Mouse (Mus musculus) stomach, postnatal 0 days (tissue): ENCODE data around the gene Nupr1l. TPM values are rescaled to one million over a fixed set of nuclear protein-coding genes. Genes with fewer than 3 reads are reported as not detected.

Experiments
- ATAC-seq: fragments of 200-750 bp; cut with Nextera tagmentation; 2 replicates; pipeline ENCODE4 v1.8.0; 2017; ENCODE audit not compliant: low FRiP score, low TSS enrichment
- DNase-seq: peaks from one replicate; pipeline ENCODE4 v3.0.0-alpha.2; 2016; ENCODE audit warnings: low spot score
- H3K27ac ChIP-seq: fragments of 300-500 bp; sonication (generic); replicated peaks from 2 replicates; pipeline ENCODE4 v1.5.1; 2014; ENCODE audit warnings: mild to moderate bottlenecking, control low read depth
- H3K27me3 ChIP-seq: fragments of 300-500 bp; sonication (generic); 2 replicates; pipeline ENCODE4 v1.6.1; 2014; ENCODE audit warnings: low read length; ENCODE audit not compliant: control insufficient read depth, insufficient read depth
- H3K36me3 ChIP-seq: fragments of 300-500 bp; sonication (generic); 2 replicates; pipeline ENCODE4 v1.6.1; 2014; ENCODE audit warnings: low read length, mixed read lengths; ENCODE audit not compliant: control insufficient read depth, insufficient read depth
- H3K4me1 ChIP-seq: fragments of 300-500 bp; sonication (generic); replicated peaks from 2 replicates; pipeline ENCODE4 v1.6.1; 2014; ENCODE audit warnings: antibody characterized with exemption; ENCODE audit not compliant: control insufficient read depth, insufficient read depth
- H3K4me2 ChIP-seq: fragments of 300-500 bp; sonication (generic); replicated peaks from 2 replicates; pipeline ENCODE4 v1.6.1; 2014; ENCODE audit warnings: low read depth, mild to moderate bottlenecking, control low read depth, moderate library complexity
- H3K4me3 ChIP-seq: fragments of 300-500 bp; sonication (generic); 2 replicates; pipeline ENCODE4 v1.5.1; 2014; ENCODE audit warnings: low read depth, low read length, control low read depth
- H3K9ac ChIP-seq: fragments of 300-500 bp; sonication (generic); 2 replicates; pipeline ENCODE4 v1.6.1; 2014; ENCODE audit warnings: mild to moderate bottlenecking, low read length, control low read depth, mixed read lengths
- H3K9me3 ChIP-seq: fragments of 300-500 bp; sonication (generic); 2 replicates; pipeline ENCODE4 v1.6.1; 2016; ENCODE audit warnings: low read length; ENCODE audit not compliant: control insufficient read depth
- CTCF ChIP-seq: IDR thresholded peaks from 2 replicates; pipeline ENCODE4 v1.5.1; 2016; ENCODE audit warnings: antibody characterized with exemption, low read depth, mild to moderate bottlenecking, moderate library complexity
- EP300 ChIP-seq: optimal IDR thresholded peaks from 2 replicates; pipeline ENCODE3; 2016; ENCODE audit warnings: antibody characterized with exemption
- WGBS: fragments of 180-500 bp; shearing (Covaris S2); extraction: QIAGEN DNeasy Blood & Tissue Kit; methylation state at CpG from one replicate; pipeline ENCODE4 v1.1.7; 2014; 5-methylcytosine and 5-hydroxymethylcytosine counted together
- polyA plus RNA-seq: library from polyadenylated mRNA; unstranded; fragments of >200 nt; fragmentation: Nextera tagmentation; extraction: Ambion mirVana; gene quantifications from 2 replicates; pipeline ENCODE4 v1.2.1, GENCODE M21; 2015

Gene Nupr1l
- polyA plus RNA-seq, 1 experiment from 2014 or later = 3.0 TPM

DNA sequence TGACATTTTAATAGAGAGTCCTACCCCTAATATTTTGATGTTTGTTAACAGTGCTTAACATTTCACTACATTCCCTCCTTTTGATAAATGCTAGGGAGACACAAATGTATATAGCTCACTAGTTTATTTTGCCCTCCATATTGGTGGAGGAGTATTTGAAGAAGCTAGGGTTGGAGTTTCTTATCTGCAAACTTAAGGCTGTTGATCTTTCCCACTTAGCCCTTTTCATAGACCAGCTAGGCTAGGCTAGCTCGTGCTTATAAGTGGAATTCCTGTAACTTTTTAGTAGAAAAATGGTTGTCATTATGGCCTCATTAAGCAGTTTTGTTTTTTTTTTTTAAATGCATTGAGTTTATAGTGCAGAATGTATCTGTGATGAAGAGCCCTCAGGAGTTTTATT, 35.1 kb downstream of the Nupr1l start:
- no peaks in the 10 kb centered on the region for H3K4me1 ChIP-seq
- no peak overlapping the region for H3K4me3 ChIP-seq
- H3K9me3 ChIP-seq = no peaks in the 10 kb centered on the region
- no peak overlapping the region for H3K4me2 ChIP-seq
- 63% methylated on average over 1 of the region's 1 CpGs for WGBS
- ATAC-seq (no peak), DNase-seq (no peak)
- no peak overlapping the region for H3K27ac ChIP-seq
- H3K9ac ChIP-seq = no peak overlapping the region
- no peaks in the 10 kb centered on the region for H3K27me3 ChIP-seq
- no peak for TF ChIP-seq CTCF
- no peak for TF ChIP-seq EP300
- no peaks in the 10 kb centered on the region for H3K36me3 ChIP-seq

DNA sequence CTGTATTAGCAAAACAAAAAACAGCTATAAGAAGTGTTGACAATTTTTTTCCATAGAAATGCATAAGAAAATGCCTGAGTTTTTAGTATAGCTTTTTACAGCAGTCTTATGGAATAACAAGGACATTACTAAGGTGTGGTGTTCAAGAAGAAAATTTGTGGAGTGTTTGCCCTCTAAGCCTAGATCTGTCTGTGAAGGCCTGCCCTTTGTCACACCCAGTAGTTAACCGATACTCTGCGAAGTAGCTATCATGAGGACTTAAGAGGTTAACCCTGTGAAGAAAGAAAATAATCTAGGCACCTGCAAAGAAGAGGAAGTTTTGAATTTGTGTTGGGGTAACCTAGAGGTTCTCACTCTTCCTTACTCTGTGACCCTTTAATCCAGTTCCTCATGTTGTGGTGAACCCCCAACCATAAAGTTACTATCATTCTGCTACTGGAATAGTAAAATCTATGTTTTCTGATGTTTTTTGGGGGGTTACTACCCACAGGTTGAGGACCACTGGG, 39.2 kb downstream of the Nupr1l start:
- no peak overlapping the region for H3K4me3 ChIP-seq
- WGBS = 54% methylated on average over 2 of the region's 2 CpGs
- H3K27ac ChIP-seq = no peak overlapping the region
- H3K27me3 ChIP-seq = no peaks in the 10 kb centered on the region
- ATAC-seq (no peak), DNase-seq (no peak)
- H3K36me3 ChIP-seq = no peaks in the 10 kb centered on the region
- TF ChIP-seq CTCF (no peak), EP300 (no peak)
- no peak overlapping the region for H3K4me2 ChIP-seq
- no peaks in the 10 kb centered on the region for H3K4me1 ChIP-seq
- no peak overlapping the region for H3K9ac ChIP-seq
- H3K9me3 ChIP-seq = no peaks in the 10 kb centered on the region

DNA sequence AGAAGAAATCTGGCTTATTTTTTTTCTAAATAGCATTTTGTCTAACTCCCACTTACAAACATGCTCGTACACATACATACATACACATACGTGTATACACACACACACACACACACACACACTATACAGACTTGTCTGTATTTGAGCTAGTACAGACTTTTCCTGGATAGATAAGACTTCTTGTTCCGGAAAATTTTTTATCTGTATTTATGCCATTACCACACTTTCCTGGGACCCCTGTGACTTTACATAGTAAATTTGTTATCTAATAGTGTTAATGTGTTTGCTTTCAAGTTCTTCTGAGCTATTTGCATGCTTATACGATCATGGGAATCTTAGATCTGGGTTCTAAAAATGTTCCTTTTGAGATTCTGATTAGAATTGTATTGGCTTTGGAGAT, 43.8 kb downstream of the Nupr1l start:
- DNase-seq = no peak
- Histone ChIP-seq H3K9ac (no peak overlapping the region), H3K9me3 (no peaks in the 10 kb centered on the region), H3K4me3 (no peak overlapping the region), H3K4me1 (no peaks in the 10 kb centered on the region), H3K4me2 (no peak overlapping the region), H3K36me3 (no peaks in the 10 kb centered on the region), H3K27me3 (no peaks in the 10 kb centered on the region), H3K27ac (no peak overlapping the region)
- 79% methylated on average over 4 of the region's 4 CpGs for WGBS
- ATAC-seq = no peak
- TF ChIP-seq EP300 (no peak), CTCF (no peak)

DNA sequence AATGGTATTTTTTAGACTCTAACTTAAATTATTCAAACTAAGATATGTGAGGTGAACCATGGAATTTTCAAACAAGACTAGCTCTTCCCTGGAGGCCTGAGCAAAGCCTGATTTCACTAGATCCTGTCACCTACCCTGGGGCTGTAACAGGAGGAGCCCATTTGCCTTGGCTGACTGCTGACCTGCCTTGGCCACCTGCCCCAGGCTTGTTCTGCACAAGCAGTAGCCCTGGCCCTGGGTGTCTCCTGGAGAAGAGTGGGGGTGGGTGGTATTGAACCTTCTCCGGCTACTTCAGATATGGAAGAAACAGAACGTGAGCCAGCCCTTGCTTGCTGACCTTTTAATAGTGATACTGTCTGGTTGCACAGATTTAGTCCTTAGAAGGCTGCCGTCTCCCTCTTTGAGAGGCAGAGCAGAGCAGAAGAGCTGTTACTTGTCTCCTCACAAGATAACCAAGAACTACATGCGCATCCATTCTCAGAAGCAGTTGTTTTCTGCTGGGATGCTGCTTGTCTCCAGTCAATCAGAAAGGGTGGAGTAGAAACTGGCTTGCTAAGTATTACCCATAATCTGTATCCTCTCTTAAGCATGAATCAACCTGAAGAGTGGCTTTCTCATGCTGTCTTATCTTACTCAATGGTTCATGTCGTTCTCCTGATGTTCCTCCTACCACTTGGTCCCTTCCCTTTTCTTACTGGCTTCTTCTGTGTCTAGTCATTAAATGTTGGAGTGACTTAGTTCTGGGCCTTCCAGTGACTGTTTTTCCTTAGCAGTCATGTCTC, 46.3 kb downstream of the Nupr1l start:
- H3K9ac ChIP-seq = no peak overlapping the region
- no peaks in the 10 kb centered on the region for H3K9me3 ChIP-seq
- WGBS = 79% methylated on average over 5 of the region's 5 CpGs
- H3K4me1 ChIP-seq = no peaks in the 10 kb centered on the region
- DNase-seq (no peak), ATAC-seq (no peak)
- H3K27ac ChIP-seq = 0 out of 2 replicates have a peak overlapping the region, but pooled peaks have one; percentile 40
- TF ChIP-seq EP300 (no peak), CTCF (no peak)
- no peaks in the 10 kb centered on the region for H3K27me3 ChIP-seq
- no peaks in the 10 kb centered on the region for H3K36me3 ChIP-seq
- no peak overlapping the region for H3K4me3 ChIP-seq
- no peak overlapping the region for H3K4me2 ChIP-seq

DNA sequence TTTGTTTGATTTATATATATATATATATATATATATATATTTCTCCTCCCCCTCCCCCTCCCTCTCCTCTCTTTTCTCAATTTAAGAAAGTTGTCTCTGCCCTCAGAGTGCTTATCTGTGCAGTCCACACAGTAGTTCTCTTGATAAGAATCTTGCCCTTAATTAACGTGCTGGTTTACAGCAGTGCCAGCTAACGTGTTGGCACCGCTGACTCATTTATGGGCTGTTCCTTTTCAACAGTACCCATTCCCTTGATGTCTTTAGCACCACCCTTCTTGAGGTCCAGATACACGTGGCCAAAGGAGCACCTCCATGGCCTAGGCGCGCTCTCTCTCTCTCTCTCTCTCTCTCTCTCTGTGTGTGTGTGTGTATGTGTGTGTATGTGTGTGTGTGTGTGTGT, 47.5 kb downstream of the Nupr1l start:
- no peak for ATAC-seq

DNA sequence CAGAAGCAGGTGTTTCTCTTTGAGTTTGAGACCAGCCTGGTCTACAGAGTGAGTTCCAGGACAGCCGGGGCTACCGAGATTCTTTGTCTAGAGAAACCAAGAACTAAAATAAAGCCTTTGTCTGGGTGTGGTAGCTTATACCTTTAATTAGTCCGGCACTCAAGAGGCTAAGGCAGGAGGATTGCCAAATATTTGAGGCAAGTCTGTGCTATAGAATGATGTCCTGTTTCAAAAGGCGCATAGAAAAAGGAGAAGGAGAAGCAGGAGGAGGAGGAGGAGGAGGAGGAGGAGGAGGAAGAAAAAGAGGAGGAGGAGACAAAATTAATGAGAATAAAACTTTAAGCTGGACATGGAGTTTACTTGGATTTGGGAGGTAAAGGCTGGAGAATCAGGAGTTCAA, 54.9 kb downstream of the Nupr1l start:
- no peak for ATAC-seq
- no peak for DNase-seq
- H3K4me3 ChIP-seq = no peak overlapping the region
- H3K27ac ChIP-seq = no peak overlapping the region
- no peak overlapping the region for H3K9ac ChIP-seq
- H3K27me3 ChIP-seq = no peaks in the 10 kb centered on the region
- no peaks in the 10 kb centered on the region for H3K36me3 ChIP-seq
- H3K4me2 ChIP-seq = no peak overlapping the region
- WGBS = 67% methylated on average over 4 of the region's 4 CpGs
- no peaks in the 10 kb centered on the region for H3K9me3 ChIP-seq
- TF ChIP-seq EP300 = no peak
- TF ChIP-seq CTCF = no peak
- no peaks in the 10 kb centered on the region for H3K4me1 ChIP-seq

More for the DNA sequence above, 47.5 kb downstream of the Nupr1l start:
- H3K4me2 ChIP-seq = no peak overlapping the region
- no peaks in the 10 kb centered on the region for H3K4me1 ChIP-seq
- TF ChIP-seq EP300 = no peak
- H3K36me3 ChIP-seq = no peaks in the 10 kb centered on the region
- 64% methylated on average over 6 of the region's 6 CpGs for WGBS
- no peak overlapping the region for H3K27ac ChIP-seq
- H3K9me3 ChIP-seq = no peaks in the 10 kb centered on the region
- H3K9ac ChIP-seq = no peak overlapping the region
- H3K4me3 ChIP-seq = no peak overlapping the region
- no peak for DNase-seq
- no peaks in the 10 kb centered on the region for H3K27me3 ChIP-seq

Other genes starting within 250 kb of the Nupr1l start
- 0.98 and 1.2 TPM in 2 replicates for gene Zfp11, start 238.4 kb upstream of the Nupr1l start, polyA plus RNA-seq
- not detected in 2 replicates for gene Sept14, start 200.0 kb upstream of the Nupr1l start, polyA plus RNA-seq
- 135 and 140 TPM in 2 replicates for gene Mrps17, start 193.0 kb upstream of the Nupr1l start, polyA plus RNA-seq
- gene Nipsnap2, start 183.5 kb upstream of the Nupr1l start, polyA plus RNA-seq = 87.1 and 92.5 TPM in 2 replicates
- 28.8 and 31.1 TPM in 2 replicates for gene Psph, start 121.1 kb upstream of the Nupr1l start, polyA plus RNA-seq
- 24.5 and 27.3 TPM in 2 replicates for gene Sumf2, start 61.6 kb upstream of the Nupr1l start, polyA plus RNA-seq
- gene Chchd2, start 21.1 kb upstream of the Nupr1l start, polyA plus RNA-seq = 906 and 964 TPM in 2 replicates
- 1.8 and 2.6 TPM in 2 replicates for gene Zbed5, start 12.8 kb upstream of the Nupr1l start, polyA plus RNA-seq
- 0.08 and 0.25 TPM in 2 replicates for gene Phkg1, start 10.0 kb upstream of the Nupr1l start, polyA plus RNA-seq
- gene Vkorc1l1, start 33.4 kb downstream of the Nupr1l start, polyA plus RNA-seq = 24.1 TPM in 2 replicates
- gene Gusb, start 94.5 kb downstream of the Nupr1l start, polyA plus RNA-seq = 32.0 and 33.9 TPM in 2 replicates
- gene Asl, start 120.7 kb downstream of the Nupr1l start, polyA plus RNA-seq = 27.3 and 36.1 TPM in 2 replicates
- gene Crcp, start 120.8 kb downstream of the Nupr1l start, polyA plus RNA-seq = 26.0 and 26.4 TPM in 2 replicates
- gene Tpst1, start 164.8 kb downstream of the Nupr1l start, polyA plus RNA-seq = 44.5 and 47.3 TPM in 2 replicates
- 2.3 and 2.4 TPM in 2 replicates for gene Kctd7, start 236.3 kb downstream of the Nupr1l start, polyA plus RNA-seq